ENCODE assay signal across 8 mouse cellular contexts in the genomic region with DNA sequence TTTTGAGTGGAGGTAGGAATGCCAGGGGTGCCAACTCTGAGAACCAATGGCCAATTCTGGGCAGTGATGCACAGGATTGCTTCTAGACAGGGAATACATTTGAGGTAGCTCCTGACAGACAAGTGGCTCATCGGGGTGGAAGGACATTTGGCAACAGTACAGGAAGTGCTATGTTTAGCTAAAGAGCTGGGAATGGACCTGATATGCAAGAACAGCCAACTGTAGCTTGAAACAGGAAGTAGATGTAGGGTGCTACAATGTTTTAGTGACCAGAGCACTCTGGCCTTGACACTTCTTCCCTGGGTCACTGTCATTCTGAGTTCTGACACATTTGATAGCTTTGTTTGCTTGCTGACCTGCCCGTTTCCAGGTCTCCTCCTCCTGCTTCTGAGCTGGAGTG. TPM values are rescaled to one million over a fixed set of nuclear protein-coding genes. Genes with fewer than 3 reads are reported as not detected.
DNase-seq lines count a peak whose midpoint lies in the region; ATAC-seq lines count a peak whose summit lies in the region.
"Had no signal": no experiment of that assay in that cellular context is flagged by ENCODE, and none has a peak within 500 bp of the region (broad histone marks: within the 10 kb centered on the region; RNA-seq: fewer than 3 reads in every experiment).

No protein-coding gene starts in this region.

- DNase-seq in kidney, adult 18-20 months: no peak
- peak; percentile 11 for DNase-seq in MEL-GATA-1-ER (ENCODE audit: extremely low read depth, low read depth)
- no peak for DNase-seq in left cerebral cortex, adult 18-20 months (ENCODE audit: low spot score in 2 of 2)
- no peak for DNase-seq in cerebellum, adult 8-10 months
- DNase-seq: gastrocnemius, adult 2 months had no signal

- H3K27me3 ChIP-seq in kidney, embryonic 15.5 days: no peaks in the 10 kb centered on the region
- H3K27me3 ChIP-seq in heart, embryonic 15.5 days: no peaks in the 10 kb centered on the region

- 0 out of 2 replicates have a peak, but pooled peaks cover 9% of the 10 kb centered on the region for H3K4me1 ChIP-seq in kidney, embryonic 15.5 days
- H3K4me1 ChIP-seq in heart, embryonic 15.5 days (replicated peaks): peaks cover 19% of the 10 kb centered on the region

- H3K4me2 ChIP-seq in kidney, embryonic 15.5 days: no peak overlapping the region
- H3K4me2 ChIP-seq in heart, embryonic 15.5 days: 0 out of 2 replicates have a peak overlapping the region, but pooled peaks have one; percentile 6

- H3K4me3 ChIP-seq in kidney, embryonic 15.5 days (replicated peaks): no peak overlapping the region
- no peak overlapping the region for H3K4me3 ChIP-seq in heart, embryonic 15.5 days
- no peak overlapping the region for H3K4me3 ChIP-seq in macrophage (ENCODE audit: inconsistent target)
- H3K4me3 ChIP-seq: gastrocnemius, adult 2 months had no signal

- no peaks in the 10 kb centered on the region for H3K36me3 ChIP-seq in kidney, embryonic 15.5 days
- H3K36me3 ChIP-seq in heart, embryonic 15.5 days: no peaks in the 10 kb centered on the region
- H3K36me3 ChIP-seq in macrophage (ENCODE audit: inconsistent target): no peaks in the 10 kb centered on the region

- peak overlapping the region; percentile 28; the same call in 1 of the 2 replicates for H3K27ac ChIP-seq in kidney, embryonic 15.5 days
- peak overlapping the region; percentile 71 for H3K27ac ChIP-seq in heart, embryonic 15.5 days
- peak overlapping the region; percentile 59 for H3K27ac ChIP-seq in macrophage
- H3K27ac ChIP-seq: gastrocnemius, adult 2 months had no signal

- no peak overlapping the region for H3K9ac ChIP-seq in kidney, embryonic 15.5 days
- no peak overlapping the region for H3K9ac ChIP-seq in heart, embryonic 15.5 days

- no peak for ATAC-seq in kidney, embryonic 15.5 days (replicated peaks; ENCODE audit: low FRiP score)
- ATAC-seq in heart, embryonic 15.5 days (replicated peaks; ENCODE audit: insufficient number of reproducible peaks, insufficient read depth, low FRiP score, low read depth): no peak

- no peaks in the 10 kb centered on the region for H3K79me2 ChIP-seq in macrophage (ENCODE audit: inconsistent target)

- WGBS in kidney, embryonic 15.5 days: 37% methylated on average over 2 of the region's 2 CpGs
- WGBS in heart, embryonic 15.5 days: 17% methylated on average over 2 of the region's 2 CpGs
- 14% methylated on average over 2 of the region's 2 CpGs for WGBS in macrophage (ENCODE audit: missing documents)

- H3K9me3 ChIP-seq in kidney, embryonic 15.5 days (replicated peaks): no peaks in the 10 kb centered on the region
- no peaks in the 10 kb centered on the region for H3K9me3 ChIP-seq in heart, embryonic 15.5 days (replicated peaks)

RNA-seq across cellular contexts. Expression of a gene that starts 46.0 kb away (rescaled TPM):
- polyA plus RNA-seq in kidney, embryonic 15.5 days (2015; fragmentation: Nextera tagmentation; extraction: Ambion mirVana): 1.1 and 1.3 TPM in 2 replicates
- 0.37 and 0.90 TPM in 2 replicates for polyA plus RNA-seq in heart, embryonic 15.5 days (2015; fragmentation: Nextera tagmentation; extraction: Ambion mirVana)
- total RNA-seq in macrophage (2018; cell fraction: chromatin; rRNA removed): 10 to 100 TPM in 4 of 26 experiments, 1 to 10 TPM in 22; 1.0 to 17.0 (median 2.2) TPM
- total RNA-seq in macrophage (2018; cell fraction: cytosol; rRNA removed): 10 to 100 TPM in 2 of 26 experiments, 1 to 10 TPM in 7, under 1 TPM in 17; 0.14 to 17.7 (median 0.36) TPM
- 10 to 100 TPM in 6 of 26 experiments, 1 to 10 TPM in 20; 1.1 to 16.1 (median 3.0) TPM for total RNA-seq in macrophage (2018; cell fraction: nucleus; rRNA removed)
- 0.10 to 0.88 TPM (median 0.26 TPM) in 3 replicates for polyA plus RNA-seq in macrophage (2018)
- total RNA-seq in left cerebral cortex, adult 18-20 months (2021): 100 to 1,000 TPM; 298 to 313 TPM
